Mouse (Mus musculus) urinary bladder, postnatal 14 days (tissue): ENCODE measurements at regions not wholly inside any gene's neighbourhood (a gene's known extent, or its start where the extent isn't known, plus 50 kb on each side); places are given as distances from the start of the nearest gene placed in this dataset.
A peak's percentile ranks its signal among the peaks of the same experiment; 100 is the strongest.

Source experiments
- DNase-seq: peaks from one replicate; pipeline ENCODE4 v3.0.0; 2021; ENCODE audit warnings: low spot score

DNA sequence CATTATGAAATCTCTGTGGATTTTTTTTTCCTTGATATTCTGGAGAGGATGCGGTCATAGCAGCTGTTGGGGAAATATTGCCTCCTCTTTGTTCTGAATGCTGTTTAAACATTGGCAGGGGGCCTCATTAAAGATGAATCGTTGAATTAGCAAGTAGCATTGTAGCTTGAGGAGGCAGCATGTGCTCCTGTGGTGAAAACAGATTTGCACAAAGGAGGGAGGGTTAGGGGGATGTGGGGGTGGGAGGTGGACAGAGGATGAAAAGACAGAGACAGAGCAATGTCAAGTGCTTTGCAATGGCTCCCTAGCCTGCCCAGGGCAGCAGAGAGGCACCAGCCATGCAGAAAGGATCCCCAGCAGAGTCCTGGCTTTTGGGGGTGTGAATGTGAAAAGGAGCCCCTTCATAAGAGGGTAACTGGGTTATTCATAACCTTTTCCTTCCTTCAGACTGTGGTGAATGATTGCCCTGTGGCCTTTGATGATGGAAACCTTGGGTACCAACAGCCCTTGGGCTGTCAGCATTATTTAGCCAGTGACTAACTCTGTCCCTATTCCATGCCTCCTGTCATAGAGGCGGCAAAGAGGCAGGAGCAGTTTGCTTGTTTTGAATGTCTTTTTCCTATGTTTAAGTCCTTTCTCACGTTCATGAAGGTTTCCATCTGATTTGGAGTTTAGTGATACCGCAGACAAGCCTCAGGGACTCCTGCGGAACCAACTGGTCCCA lies 1541.6 kb upstream of the Gulo start:
- no peak for DNase-seq

DNA sequence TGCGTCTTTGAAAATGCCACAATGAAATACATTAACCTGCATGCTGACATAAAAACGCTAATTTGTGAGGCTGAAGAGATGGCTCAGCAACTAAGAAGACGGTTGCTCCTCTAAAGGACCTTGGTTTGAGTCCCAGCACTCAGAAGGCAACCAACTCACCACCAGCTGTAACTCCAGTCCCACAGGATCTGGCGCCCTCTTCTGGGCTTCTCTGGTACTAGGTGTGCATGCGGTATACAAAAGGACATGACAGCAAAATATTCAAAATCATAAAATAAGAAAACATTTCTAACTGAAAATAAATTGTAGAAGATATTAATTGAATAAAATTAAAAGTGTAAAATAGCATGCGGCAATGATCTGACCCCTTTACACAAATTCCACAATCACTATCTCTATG lies 1539.7 kb upstream of the Gulo start:
- DNase-seq, result no peak

DNA sequence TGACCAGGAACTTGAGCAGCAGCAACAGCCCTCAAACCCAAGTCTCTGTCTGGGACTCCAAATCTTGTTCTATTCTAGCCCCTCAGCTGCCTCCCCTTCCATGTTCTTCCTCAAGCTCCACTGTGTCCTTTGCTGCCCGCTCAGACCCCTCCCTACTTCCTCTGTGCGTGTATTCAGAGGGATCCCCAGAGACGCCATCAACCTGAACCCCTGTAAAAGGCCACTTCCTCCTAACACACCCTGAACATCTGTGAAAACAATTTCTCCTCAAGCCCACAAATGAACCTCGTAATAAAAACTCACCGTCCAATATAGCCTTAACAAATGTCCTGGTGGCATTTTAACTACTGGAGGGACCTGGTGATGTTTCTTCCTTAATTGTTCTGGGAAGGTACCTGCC lies 1536.0 kb upstream of the Gulo start:
- no peak for DNase-seq

DNA sequence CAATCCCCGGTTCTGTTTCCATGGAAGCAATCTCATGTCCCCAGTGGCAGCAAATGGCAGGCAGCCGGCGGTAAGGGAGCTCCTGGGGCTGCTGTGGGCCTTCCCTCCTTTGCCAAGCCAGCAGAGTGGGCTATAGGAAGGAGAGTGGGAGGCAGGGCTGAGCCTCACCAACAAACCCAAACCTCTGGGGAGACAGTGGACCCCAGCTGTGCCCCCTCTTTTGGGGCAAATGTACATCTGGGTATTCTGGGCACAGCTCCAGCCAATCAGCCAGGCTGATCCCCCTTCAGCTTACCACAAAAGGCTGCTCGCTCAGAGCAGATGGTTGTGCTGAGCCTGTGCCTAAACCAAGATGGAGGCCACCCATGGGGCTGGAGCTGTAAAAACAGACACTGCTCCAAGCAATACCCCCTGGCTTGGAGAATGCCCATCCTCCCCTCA lies 1532.3 kb upstream of the Gulo start:
- DNase-seq, result no peak

DNA sequence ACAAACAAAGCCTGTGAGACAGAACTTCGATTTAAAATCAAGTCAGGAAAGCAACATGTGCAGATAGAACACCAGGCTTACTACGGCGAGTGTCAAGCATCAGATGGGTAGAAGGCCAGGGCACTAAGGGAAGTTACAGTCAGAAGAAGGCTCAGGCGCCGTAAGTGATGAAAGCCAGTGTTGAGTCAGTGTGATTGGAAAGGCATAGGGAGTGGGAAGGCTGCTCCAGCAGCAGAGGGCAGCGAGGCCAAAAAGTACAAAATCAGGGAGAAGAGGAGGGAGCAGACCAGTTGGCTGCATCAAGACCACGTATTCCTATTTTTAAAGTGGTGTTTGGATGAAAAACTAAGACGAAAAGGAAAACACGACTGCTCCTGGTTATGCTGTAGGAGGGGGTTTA lies 1529.7 kb upstream of the Gulo start:
- DNase-seq, result no peak

DNA sequence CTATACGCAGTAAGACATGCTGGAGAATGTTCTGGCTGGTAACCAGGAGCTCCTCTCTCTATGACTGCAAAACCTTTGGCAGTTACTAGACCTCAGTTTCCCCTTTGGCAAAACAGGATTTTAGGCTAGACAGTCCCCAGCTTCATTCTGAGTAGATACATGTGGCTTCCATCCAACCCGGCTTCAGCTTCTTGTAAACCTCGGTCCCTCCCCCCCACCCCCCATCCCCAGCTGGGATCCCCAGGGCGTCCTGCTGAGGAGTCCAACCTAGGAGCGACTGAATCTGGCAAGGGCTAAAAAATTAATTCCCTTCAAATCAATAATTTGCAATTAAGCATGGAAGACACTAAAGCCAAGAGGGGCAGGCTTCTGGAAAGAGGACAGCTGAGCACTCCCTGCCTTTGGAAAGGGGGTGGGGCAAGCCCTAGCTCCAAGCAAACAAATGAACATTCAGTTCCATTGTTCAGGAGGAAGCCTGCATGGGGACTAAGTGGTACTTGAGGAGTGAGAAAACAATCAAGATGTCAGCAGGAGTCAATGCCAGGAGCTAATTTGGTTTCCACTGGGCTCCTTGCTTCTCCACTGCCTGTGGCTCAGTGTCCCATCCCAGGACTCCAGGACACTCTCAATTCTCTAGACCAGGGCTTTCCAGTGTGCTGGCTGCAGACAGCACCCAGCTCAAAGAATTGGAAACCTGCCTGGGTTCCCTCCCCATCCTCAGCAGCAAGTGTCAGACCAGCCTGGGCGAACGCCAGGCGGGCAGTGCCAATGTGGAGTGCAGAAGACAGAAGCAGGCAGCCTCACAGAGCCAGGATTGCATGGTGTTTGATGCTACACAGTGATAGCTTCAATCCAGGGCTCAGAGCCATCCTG lies 1528.0 kb upstream of the Gulo start:
- DNase-seq, result peak; percentile 7

DNA sequence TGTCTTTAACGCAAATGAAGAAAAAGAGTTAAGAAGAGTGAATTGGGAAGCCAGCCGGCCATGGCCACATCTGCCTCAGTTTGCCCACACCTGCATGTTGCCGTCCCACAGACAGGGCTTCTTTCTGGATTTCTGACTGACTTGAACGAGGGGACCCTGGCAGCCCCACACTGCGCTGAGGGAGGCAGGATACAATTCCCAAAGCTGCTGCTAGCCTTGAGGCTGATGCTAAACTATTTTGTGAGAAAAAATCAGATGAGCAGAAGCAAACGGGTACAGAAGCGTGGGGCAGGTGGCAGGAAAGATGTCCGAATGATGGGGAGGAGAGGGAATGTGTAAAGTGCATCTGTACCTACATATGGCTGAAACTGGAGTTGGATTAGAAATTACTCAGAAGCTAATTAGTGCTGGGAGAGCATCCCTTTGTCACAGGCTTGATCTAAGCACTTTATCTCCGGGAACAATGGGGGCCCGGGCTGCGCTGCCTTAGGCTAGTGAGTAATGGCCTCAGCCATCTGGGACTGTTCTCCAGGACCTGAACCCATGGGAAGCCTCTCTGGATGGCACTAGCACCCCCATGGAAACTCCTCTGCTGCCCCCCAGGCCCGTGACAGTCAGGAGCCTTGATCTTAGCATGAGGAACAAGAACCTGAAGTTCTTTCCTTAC lies 1497.9 kb upstream of the Gulo start:
- DNase-seq, result no peak

DNA sequence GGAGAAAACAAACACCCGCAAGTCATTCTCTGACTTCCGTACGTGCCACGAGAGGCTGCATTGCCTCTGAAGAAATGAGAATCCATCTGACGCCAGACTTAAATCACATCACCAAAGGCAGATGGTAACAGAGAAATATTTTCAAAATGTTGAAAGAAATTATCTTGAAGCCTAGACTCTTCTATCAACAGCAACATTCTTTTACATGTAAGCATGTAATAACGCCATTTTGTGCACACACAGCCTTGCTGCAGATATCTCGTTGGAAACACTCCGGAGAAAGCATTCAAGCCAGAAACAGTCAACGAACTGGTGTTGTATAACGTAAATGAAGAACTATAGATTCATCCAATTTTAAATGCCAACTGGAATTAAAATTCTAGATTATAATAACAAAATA lies 1483.1 kb upstream of the Gulo start:
- DNase-seq, result no peak

DNA sequence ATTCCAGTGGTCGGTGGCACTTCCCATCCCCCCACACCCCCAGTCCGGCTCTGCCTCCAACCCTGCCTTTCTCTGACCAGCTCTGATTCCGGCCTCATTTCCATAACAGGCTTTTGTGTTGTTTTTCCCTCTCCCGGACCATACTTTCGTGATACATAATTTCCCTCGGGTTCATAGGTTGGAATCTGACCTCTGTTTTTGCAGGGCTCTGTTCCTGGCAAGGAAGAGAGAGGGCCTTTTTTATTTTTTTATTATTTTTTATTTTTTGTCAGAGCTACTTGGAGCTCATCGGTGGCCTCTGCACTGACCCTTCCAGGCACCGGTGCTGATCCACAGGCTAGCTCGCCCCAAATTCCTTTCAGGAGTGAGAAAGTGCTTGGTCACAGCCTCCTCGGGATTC lies 1477.7 kb upstream of the Gulo start:
- no peak for DNase-seq

DNA sequence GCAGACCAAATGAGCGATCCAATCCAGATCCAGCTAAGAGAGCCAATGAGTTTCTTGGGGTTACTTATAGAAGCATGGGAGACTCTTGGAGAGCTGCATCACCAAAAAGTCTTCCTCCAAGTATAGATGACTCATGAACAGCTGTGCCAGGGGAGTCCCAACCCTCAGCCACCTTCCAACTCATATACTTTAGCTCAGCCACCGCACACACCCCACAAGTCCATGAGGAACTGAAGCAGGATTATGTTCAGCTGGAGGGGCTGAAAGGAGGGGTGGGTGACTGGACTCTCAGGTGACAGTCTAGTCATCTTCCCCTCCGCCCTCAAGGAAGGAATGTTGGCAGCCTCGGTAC lies 1476.4 kb upstream of the Gulo start:
- DNase-seq, result peak; percentile 7

DNA sequence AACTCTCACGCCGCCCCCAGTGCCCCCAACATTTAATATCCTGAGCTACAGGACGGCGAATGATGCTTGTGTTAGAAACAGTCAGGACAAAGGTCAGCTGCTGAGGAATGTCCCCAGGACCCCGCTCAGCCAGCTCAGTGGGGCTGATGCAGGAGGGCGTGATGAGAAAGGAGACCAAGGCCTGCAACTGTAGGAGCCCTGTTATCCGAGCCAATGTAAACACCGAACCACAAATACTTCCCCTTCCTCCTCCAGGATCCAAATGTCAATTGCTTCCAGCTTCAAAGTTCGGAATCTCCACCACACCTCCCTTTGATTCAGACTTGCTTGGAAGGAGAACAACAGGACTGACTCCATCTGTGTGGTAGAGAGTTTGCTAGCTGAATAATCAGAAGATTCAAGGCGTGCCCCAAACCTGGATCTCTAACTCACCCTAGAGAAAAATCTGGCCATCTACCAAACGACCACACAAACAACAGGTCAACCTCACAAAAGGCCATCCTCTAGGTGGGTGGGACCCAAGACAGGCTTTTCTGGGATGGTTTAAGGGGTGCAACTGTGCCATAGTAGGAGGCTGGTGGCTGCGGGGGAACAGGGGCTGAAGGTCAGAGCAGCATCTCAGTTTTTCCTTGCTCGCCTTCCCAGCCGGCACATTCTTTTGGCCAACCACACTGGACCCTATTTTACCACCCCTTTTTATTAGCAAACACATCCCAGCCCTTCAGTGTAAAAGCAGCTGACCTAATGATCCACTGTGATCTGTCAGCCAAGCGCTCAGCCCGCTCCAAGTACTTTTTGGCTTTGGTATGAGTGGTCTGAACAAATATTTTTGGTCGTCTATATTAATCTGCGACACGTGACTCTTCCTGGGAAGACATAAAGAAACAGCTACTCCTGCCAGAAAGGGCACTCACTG lies 1475.8 kb upstream of the Gulo start:
- no peak for DNase-seq
